Mouse (Mus musculus) hindbrain, embryonic 14.5 days (tissue): ENCODE measurements at regions not wholly inside any gene's neighbourhood (a gene's known extent, or its start where the extent isn't known, plus 50 kb on each side); places are given as distances from the start of the nearest gene placed in this dataset.

Experiments
- ATAC-seq: fragments of 200-750 bp; cut with Nextera tagmentation; 2 replicates; pipeline ENCODE4 v1.8.0; 2017; ENCODE audit warnings: moderate number of reproducible peaks, mild to moderate bottlenecking, moderate TSS enrichment, moderate library complexity; ENCODE audit not compliant: low FRiP score
- DNase-seq: peaks from one replicate; pipeline ENCODE4 v3.0.0-alpha.2; 2015; ENCODE audit warnings: low spot score
- H3K27ac ChIP-seq: fragments of 300-500 bp; sonication (generic); 2 replicates; pipeline ENCODE4 v1.5.1; 2014; ENCODE audit warnings: mild to moderate bottlenecking, moderate library complexity
- H3K27me3 ChIP-seq: fragments of 300-500 bp; sonication (generic); 2 replicates; pipeline ENCODE4 v1.6.1; 2014; ENCODE audit warnings: mild to moderate bottlenecking, low read length, mixed read lengths; ENCODE audit not compliant: control insufficient read depth, insufficient read depth
- H3K36me3 ChIP-seq: fragments of 300-500 bp; sonication (generic); replicated peaks from 2 replicates; pipeline ENCODE4 v1.6.1; 2014; ENCODE audit not compliant: control insufficient read depth, insufficient read depth
- H3K4me1 ChIP-seq: fragments of 300-500 bp; sonication (generic); replicated peaks from 2 replicates; pipeline ENCODE4 v1.6.1; 2014; ENCODE audit warnings: antibody characterized with exemption, low read length, mixed read lengths; ENCODE audit not compliant: control insufficient read depth, insufficient read depth
- H3K4me2 ChIP-seq: fragments of 300-500 bp; sonication (generic); replicated peaks from 2 replicates; pipeline ENCODE4 v1.6.1; 2014; ENCODE audit warnings: mild to moderate bottlenecking, moderate library complexity
- H3K4me3 ChIP-seq: fragments of 300-500 bp; sonication (generic); replicated peaks from 2 replicates; pipeline ENCODE4 v1.5.1; 2014; ENCODE audit warnings: mild to moderate bottlenecking, low read length
- H3K9ac ChIP-seq: fragments of 300-500 bp; sonication (generic); 2 replicates; pipeline ENCODE4 v1.6.1; 2014
- H3K9me3 ChIP-seq: fragments of 300-500 bp; sonication (generic); 2 replicates; pipeline ENCODE4 v1.6.1; 2016; ENCODE audit warnings: low read length; ENCODE audit not compliant: control insufficient read depth
- WGBS: fragments of 180-500 bp; shearing (Covaris S2); extraction: QIAGEN DNeasy Blood & Tissue Kit; methylation state at CpG from one replicate; pipeline ENCODE4 v1.1.7; 2014; 5-methylcytosine and 5-hydroxymethylcytosine counted together

DNA sequence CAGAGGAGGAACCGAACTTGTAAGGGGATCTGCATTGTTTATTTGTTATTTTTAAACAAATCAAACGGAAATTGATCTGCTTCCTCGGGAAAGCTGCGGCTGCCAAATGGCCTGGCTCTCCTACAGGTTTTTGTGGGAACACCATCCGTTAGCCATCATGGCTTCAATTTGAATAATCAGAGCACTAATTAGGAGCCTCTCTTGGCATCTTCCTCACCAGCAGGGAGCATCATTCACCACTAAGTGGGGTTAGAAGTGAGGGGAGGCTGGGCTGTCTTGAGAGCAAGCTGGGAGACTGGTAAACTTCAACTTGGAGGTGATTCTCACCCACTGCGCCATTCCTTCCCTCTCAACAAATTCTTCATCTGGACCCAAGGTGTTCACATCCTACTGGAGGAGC is 60.2 kb upstream of the Xylt1 start:
- no peaks in the 10 kb centered on the region for H3K36me3 ChIP-seq
- DNase-seq (no peak), ATAC-seq (no peak)
- no peak overlapping the region for H3K4me3 ChIP-seq
- H3K9ac ChIP-seq: no peak overlapping the region
- no peaks in the 10 kb centered on the region for H3K4me1 ChIP-seq
- WGBS: 68% methylated on average over 6 of the region's 6 CpGs
- no peak overlapping the region for H3K4me2 ChIP-seq
- H3K27me3 ChIP-seq: no peaks in the 10 kb centered on the region
- no peaks in the 10 kb centered on the region for H3K9me3 ChIP-seq
- H3K27ac ChIP-seq: no peak overlapping the region
